11 mouse cellular contexts compared by ENCODE assay signal in genomic region chr5:24733771-24734426, GRCm38 (mm10). TPM values are rescaled to one million over a fixed set of nuclear protein-coding genes. Genes with fewer than 3 reads are reported as not detected.
DNase-seq lines count a peak whose midpoint lies in the region; ATAC-seq lines count a peak whose summit lies in the region.
"Had no signal": no experiment of that assay in that cellular context is flagged by ENCODE, and none has a peak within 500 bp of the region (broad histone marks: within the 10 kb centered on the region; RNA-seq: fewer than 3 reads in every experiment).

No protein-coding gene starts in this region.

- peak overlapping the region; percentile 82 for H3K27ac ChIP-seq in forebrain, embryonic 10.5 days
- no peak overlapping the region for H3K27ac ChIP-seq in forebrain, embryonic 14.5 days (ENCODE audit: low read depth, low read length)
- peak overlapping the region; percentile 97 for H3K27ac ChIP-seq in embryonic facial prominence, embryonic 10.5 days (replicated peaks)
- H3K27ac ChIP-seq in liver, embryonic 13.5 days = no peak overlapping the region
- H3K27ac ChIP-seq: macrophage had no signal

- H3K9me3 ChIP-seq in forebrain, embryonic 10.5 days = no peaks in the 10 kb centered on the region
- H3K9me3 ChIP-seq in forebrain, embryonic 14.5 days (replicated peaks; ENCODE audit: control insufficient read depth, low read length) = no peaks in the 10 kb centered on the region
- H3K9me3 ChIP-seq in embryonic facial prominence, embryonic 10.5 days = no peaks in the 10 kb centered on the region
- H3K9me3 ChIP-seq in liver, embryonic 13.5 days (replicated peaks) = no peaks in the 10 kb centered on the region
- H3K9me3 ChIP-seq: embryonic facial prominence, embryonic 15.5 days had no signal

- WGBS in forebrain, embryonic 10.5 days = 65% methylated on average over 7 of the region's 7 CpGs
- 68% methylated on average over 7 of the region's 7 CpGs for WGBS in forebrain, embryonic 14.5 days
- 62% methylated on average over 7 of the region's 7 CpGs for WGBS in embryonic facial prominence, embryonic 10.5 days
- WGBS in liver, embryonic 13.5 days (ENCODE audit: insufficient replicate concordance) = 26% methylated on average over 7 of the region's 7 CpGs

- DNase-seq in forebrain, embryonic 10.5 days (ENCODE audit: extremely low spot score, low spot score) = no peak
- no peak for DNase-seq in forebrain, embryonic 14.5 days (ENCODE audit: low spot score)
- DNase-seq in kidney, postnatal 4 days = peak; percentile 49 to 56
- no peak for DNase-seq in kidney, postnatal 36 days
- no peak for DNase-seq in embryonic facial prominence, embryonic 10.5 days (ENCODE audit: low spot score)
- peak; percentile 15 for DNase-seq in liver, embryonic 13.5 days
- DNase-seq in gastrocnemius, postnatal 14 days = no peak
- no peak for DNase-seq in Muller cell, postnatal 12 days (ENCODE audit: inconsistent ontology term)
- DNase-seq: right cerebral cortex, postnatal 4 days had no signal

- H3K36me3 ChIP-seq in forebrain, embryonic 10.5 days (replicated peaks) = no peaks in the 10 kb centered on the region
- no peaks in the 10 kb centered on the region for H3K36me3 ChIP-seq in forebrain, embryonic 14.5 days (ENCODE audit: control insufficient read depth, insufficient read depth, low read length)
- no peaks in the 10 kb centered on the region; the same call in 1 of the 2 replicates for H3K36me3 ChIP-seq in embryonic facial prominence, embryonic 10.5 days (replicated peaks)
- no peaks in the 10 kb centered on the region for H3K36me3 ChIP-seq in liver, embryonic 13.5 days
- H3K36me3 ChIP-seq: embryonic facial prominence, embryonic 15.5 days had no signal

- no peak overlapping the region for H3K9ac ChIP-seq in forebrain, embryonic 14.5 days (ENCODE audit: low read length)
- H3K9ac ChIP-seq in liver, embryonic 13.5 days = no peak overlapping the region
- H3K9ac ChIP-seq: embryonic facial prominence, embryonic 15.5 days had no signal

- no peak overlapping the region for H3K4me2 ChIP-seq in forebrain, embryonic 14.5 days (ENCODE audit: low read length)
- H3K4me2 ChIP-seq in liver, embryonic 13.5 days = 0 out of 2 replicates have a peak overlapping the region, but pooled peaks have one; percentile 12
- H3K4me2 ChIP-seq: embryonic facial prominence, embryonic 15.5 days had no signal

- no peak for ATAC-seq in forebrain, embryonic 14.5 days
- peak; percentile 74 for ATAC-seq in liver, embryonic 13.5 days (ENCODE audit: low read depth)

- H3K27me3 ChIP-seq in forebrain, embryonic 10.5 days (ENCODE audit: poor library complexity, severe bottlenecking) = peaks cover 36% of the 10 kb centered on the region
- peaks cover 29% of the 10 kb centered on the region for H3K27me3 ChIP-seq in forebrain, embryonic 14.5 days (replicated peaks; ENCODE audit: control insufficient read depth, insufficient read depth, low read length)
- H3K27me3 ChIP-seq in embryonic facial prominence, embryonic 10.5 days (replicated peaks; ENCODE audit: low read depth, poor library complexity, severe bottlenecking) = peaks cover 33% of the 10 kb centered on the region
- H3K27me3 ChIP-seq in liver, embryonic 13.5 days = peaks cover 35% of the 10 kb centered on the region
- H3K27me3 ChIP-seq: embryonic facial prominence, embryonic 15.5 days had no signal

- intact Hi-C loops in gastrocnemius, postnatal 14 days (cut with DNase I; ENCODE audit: low total_unique reads) = no loop called here

- no peak overlapping the region for H3K4me3 ChIP-seq in forebrain, embryonic 10.5 days
- H3K4me3 ChIP-seq in forebrain, embryonic 14.5 days (ENCODE audit: low read depth, low read length) = no peak overlapping the region
- H3K4me3 ChIP-seq in embryonic facial prominence, embryonic 10.5 days = no peak overlapping the region
- no peak overlapping the region for H3K4me3 ChIP-seq in liver, embryonic 13.5 days (replicated peaks)
- H3K4me3 ChIP-seq: embryonic facial prominence, embryonic 15.5 days had no signal

- peaks cover 55% of the 10 kb centered on the region for H3K4me1 ChIP-seq in forebrain, embryonic 10.5 days
- peaks cover 6% of the 10 kb centered on the region for H3K4me1 ChIP-seq in forebrain, embryonic 14.5 days (ENCODE audit: control insufficient read depth, insufficient read depth, low read length)
- peaks cover 58% of the 10 kb centered on the region for H3K4me1 ChIP-seq in embryonic facial prominence, embryonic 10.5 days
- peaks cover 38% of the 10 kb centered on the region for H3K4me1 ChIP-seq in liver, embryonic 13.5 days (replicated peaks)

RNA-seq across cellular contexts. Expression of gene Wdr86, which starts 3.4 kb away (rescaled TPM):
- polyA plus RNA-seq in forebrain, embryonic 10.5 days (2016; fragmentation: Nextera tagmentation; extraction: Ambion mirVana) = 22.5 and 24.5 TPM in 2 replicates
- 6.1 and 6.4 TPM in 2 replicates for polyA plus RNA-seq in forebrain, embryonic 14.5 days (2014; fragmentation: Nextera tagmentation; extraction: Ambion mirVana)
- 51.1 and 58.6 TPM in 2 replicates for polyA plus RNA-seq in embryonic facial prominence, embryonic 10.5 days (2016; fragmentation: Nextera tagmentation; extraction: Ambion mirVana)
- polyA plus RNA-seq in liver, embryonic 13.5 days (2015; fragmentation: Nextera tagmentation; extraction: Ambion mirVana) = 1.5 and 2.0 TPM in 2 replicates
- under 1 TPM; 0.07 to 0.35 TPM for total RNA-seq in gastrocnemius, postnatal 14 days (2021)
- polyA plus RNA-seq: macrophage had no signal

RNA-seq across cellular contexts. Expression of gene Crygn, which starts 23.9 kb away (rescaled TPM):
- 0.72 and 0.81 TPM in 2 replicates for polyA plus RNA-seq in forebrain, embryonic 10.5 days (2016; fragmentation: Nextera tagmentation; extraction: Ambion mirVana)
- polyA plus RNA-seq in forebrain, embryonic 14.5 days (2014; fragmentation: Nextera tagmentation; extraction: Ambion mirVana) = 1.8 TPM in 1 of 2 replicates, not detected in the other
- 0.40 and 1.8 TPM in 2 replicates for polyA plus RNA-seq in embryonic facial prominence, embryonic 10.5 days (2016; fragmentation: Nextera tagmentation; extraction: Ambion mirVana)
- 0.74 TPM in 1 of 2 replicates, not detected in the other for polyA plus RNA-seq in liver, embryonic 13.5 days (2015; fragmentation: Nextera tagmentation; extraction: Ambion mirVana)
- 1 to 10 TPM in 1 of 2 experiments, not detected in 1; 1.7 TPM for total RNA-seq in gastrocnemius, postnatal 14 days (2021)
- polyA plus RNA-seq: macrophage had no signal

RNA-seq across cellular contexts. Expression of gene Nub1, which starts 48.6 kb away (rescaled TPM):
- polyA plus RNA-seq in forebrain, embryonic 10.5 days (2016; fragmentation: Nextera tagmentation; extraction: Ambion mirVana) = 26.1 and 27.0 TPM in 2 replicates
- polyA plus RNA-seq in forebrain, embryonic 14.5 days (2014; fragmentation: Nextera tagmentation; extraction: Ambion mirVana) = 59.8 and 65.3 TPM in 2 replicates
- polyA plus RNA-seq in embryonic facial prominence, embryonic 10.5 days (2016; fragmentation: Nextera tagmentation; extraction: Ambion mirVana) = 27.7 and 29.5 TPM in 2 replicates
- 12.3 and 15.7 TPM in 2 replicates for polyA plus RNA-seq in liver, embryonic 13.5 days (2015; fragmentation: Nextera tagmentation; extraction: Ambion mirVana)
- total RNA-seq in gastrocnemius, postnatal 14 days (2021) = 10 to 100 TPM; 21.7 to 23.6 TPM

Comparison
In these comparisons a context has a peak if more than half of its experiments do, and no peak if none do; other contexts are left out.
1. DNase-seq: peak in kidney, postnatal 4 days (2 of 2) and liver, embryonic 13.5 days (single experiment); none in forebrain, embryonic 10.5 days (single experiment), forebrain, embryonic 14.5 days (single experiment), kidney, postnatal 36 days (0 of 2), embryonic facial prominence, embryonic 10.5 days (single experiment), gastrocnemius, postnatal 14 days (single experiment) and Muller cell, postnatal 12 days (single experiment).
2. H3K27ac ChIP-seq: peak in forebrain, embryonic 10.5 days (single experiment) and embryonic facial prominence, embryonic 10.5 days (single experiment); none in forebrain, embryonic 14.5 days (single experiment) and liver, embryonic 13.5 days (single experiment).